Mouse (Mus musculus) natural killer cell, adult 2 months (primary cell): ENCODE data around the gene Rnf182.
A peak's percentile ranks its signal among the peaks of the same experiment; 100 is the strongest.

Experiments
- DNase-seq, 2 experiments: peaks; one replicate each; pipeline ENCODE4 v3.0.0; 2022; ENCODE audit warnings: low spot score in 2 of 2

The Rnf182 gene

DNA sequence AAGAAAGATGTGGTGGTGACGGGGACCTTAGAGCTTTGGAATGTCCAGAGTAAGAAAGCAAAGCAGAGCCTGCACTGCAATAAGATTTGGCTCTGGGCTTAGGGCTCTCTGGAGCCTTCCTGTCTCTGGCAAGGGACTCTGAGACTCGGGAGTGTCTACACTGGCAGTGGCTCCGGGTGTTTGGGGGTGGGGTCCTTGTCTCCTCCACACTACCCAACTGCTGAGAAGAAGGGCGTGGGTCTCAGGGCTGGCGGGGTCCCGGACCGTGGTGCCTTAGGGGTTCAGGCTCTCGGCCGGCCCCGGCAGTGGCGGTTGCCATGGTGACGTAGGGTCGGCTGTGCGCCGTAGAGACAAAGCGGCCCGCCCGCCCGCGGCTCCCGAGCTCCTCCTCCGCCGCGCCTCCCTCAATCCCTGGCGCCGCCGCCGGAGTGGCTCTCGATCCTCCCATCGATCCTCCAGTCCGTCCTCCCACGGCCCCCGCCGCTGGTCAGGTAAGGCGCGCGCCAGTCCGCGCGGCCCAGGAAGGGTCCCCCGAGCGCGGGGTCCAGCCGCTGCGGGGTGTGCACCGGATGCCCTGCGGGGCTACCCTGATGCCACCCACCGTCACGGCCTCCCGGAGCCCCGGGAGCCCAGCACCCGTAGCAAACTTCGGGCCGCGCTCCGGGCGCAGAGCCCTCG lies at the start of gene Rnf182:
Gene Rnf182, plus strand, starts transcription at position 134 of the 678 bp plus-strand sequence.
- peak; percentile 3 to 16 for DNase-seq

DNA sequence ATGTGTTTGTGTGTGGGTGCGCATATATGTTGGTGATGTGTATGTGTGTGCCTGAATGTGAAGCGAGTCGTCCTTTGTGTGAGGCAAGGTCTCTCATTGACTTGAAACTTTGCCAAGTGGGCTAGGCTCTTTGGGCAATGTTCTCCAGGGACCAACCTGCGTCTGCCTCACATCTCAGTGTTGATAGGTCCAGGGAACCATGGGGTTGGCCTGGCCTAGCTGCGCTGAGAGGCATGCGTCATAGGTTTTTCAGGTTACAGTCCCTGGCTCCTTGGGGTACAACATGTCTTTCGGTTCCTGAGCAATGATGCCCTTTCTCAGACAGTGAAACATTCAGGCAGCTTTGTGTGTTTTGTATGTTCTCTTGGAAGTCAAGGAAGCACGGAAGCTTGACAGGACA lies 49.3 kb upstream of the Rnf182 start:
- DNase-seq: no peak

DNA sequence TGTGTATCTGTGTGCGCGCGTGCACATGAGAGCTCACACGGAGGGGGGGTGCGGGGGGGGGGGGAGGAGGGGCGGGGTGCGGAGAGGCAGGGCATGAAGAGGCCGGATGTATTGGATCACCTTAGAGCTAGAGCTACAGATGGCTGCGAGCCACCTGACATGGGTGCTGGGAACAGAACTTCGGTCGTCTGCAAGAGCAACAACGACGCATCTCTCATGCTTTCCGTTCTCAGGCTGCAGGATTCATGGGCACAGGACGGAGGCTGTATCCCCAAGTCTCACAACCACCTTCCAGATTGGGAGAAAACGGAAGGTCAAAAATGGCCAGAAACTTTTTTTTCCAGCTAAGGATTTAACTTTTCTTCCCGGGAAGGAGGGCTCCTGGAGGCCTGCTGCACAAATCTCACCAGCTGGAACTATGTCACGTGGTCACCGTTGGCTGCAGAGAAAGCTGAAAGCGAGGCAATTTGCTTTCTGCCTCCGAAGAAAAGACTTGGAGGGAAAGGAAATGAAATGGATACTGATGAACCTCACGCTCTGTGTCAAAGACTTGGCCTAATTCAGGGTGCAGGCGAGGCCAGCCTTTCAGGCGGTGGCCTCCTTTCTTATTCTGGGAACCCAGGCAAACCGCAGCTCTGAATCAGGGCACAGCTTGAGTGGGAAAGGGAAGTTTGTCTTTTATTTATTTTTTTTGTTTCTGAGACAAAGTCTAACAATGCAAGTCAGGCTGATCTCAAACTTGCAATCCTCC lies 48.2 kb upstream of the Rnf182 start:
- no peak for DNase-seq

DNA sequence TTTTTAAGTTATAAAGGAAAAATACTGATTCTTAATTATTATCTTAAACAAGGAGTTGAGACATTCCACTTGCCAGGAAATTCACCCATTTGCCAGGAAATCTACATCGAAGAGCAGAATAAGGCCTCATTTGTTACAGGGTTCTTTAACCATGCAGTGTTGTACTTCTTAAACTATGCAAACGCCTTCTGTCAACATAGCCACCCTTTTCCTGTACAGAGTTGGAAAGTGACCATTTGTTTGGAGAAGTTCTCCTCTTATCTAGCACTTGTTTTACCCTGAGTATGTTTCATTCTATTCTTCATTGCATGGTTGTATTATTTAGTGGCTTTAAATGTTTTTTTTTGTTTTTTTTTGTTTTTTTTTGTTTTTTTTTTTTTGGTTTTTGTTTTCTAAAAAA lies 41.5 kb upstream of the Rnf182 start:
- DNase-seq: no peak

DNA sequence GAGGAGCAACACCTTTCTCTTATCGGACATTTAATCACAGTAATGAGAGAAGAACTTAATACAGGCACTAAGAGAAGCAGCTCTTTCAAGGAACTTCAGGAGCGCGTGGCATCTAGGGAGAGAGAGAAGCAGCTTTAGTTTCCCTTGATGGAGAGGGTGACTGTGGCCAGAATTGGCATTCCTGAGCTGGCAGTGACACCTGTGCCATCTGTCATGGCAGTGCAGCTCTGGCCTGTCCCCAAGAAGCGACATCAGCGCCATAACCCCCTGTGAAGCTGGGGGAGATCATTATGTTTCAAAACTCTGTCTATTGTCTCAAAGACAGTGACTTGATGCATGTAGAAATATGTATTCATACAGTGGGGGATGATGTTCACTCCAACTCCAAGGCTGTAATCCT lies 40.1 kb upstream of the Rnf182 start:
- DNase-seq: no peak

DNA sequence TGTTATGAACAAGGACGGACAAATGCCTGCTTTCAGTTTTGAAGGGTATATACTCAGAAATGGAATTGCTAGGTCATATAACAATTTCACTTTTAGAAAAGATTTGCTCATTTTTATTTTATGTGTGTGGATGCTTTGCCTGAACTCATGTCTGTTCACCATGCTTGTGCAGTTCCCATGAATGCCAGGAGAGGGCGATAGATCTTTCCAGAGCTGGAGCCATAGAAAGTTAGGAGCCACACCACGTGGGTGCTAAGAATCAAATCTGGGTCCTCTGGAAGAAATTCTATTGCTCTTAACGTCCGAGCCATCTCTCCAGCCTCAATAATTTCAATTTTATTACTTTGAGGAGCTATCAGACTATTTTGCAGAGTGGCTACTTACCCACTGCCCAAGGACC lies 38.3 kb upstream of the Rnf182 start:
- peak; percentile 17 to 34 for DNase-seq

DNA sequence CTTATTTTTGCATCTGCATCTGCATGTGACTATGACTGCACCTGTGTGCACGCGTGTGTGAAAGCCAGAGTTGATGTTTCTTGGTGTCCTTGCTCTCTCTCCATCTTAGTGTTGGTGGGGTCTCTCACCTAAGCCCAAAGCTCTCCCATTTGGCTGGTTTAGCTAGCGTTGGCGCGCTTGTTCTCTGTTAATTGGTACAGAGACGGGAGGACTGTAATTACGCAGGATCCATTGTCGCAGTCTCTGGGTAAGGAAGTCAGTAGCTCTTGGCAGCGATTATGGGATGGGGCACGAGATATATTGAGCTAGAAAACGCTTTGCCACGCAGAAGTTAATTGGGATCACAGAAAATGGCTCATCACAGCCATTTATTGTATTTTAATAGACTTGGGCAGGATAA lies 37.7 kb upstream of the Rnf182 start:
- no peak for DNase-seq

DNA sequence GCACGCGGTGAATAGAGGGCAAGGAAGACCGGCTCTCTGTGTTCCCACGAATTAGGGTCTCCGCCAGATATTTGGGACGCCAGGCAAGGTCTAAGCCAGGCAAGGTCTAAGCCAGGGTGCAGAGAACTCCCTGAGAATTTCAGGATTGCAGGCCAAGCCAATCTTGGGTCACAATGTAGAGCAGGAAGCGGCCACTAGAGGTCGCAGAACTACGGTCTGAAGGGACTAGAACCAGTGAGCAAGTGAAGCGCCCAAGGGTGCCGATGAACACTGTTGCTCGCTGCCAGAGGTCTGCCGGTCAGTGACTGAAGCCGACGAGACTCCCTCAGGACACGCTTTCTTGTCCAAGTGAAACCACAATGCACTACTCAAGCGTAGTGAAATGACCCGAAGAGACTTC lies 35.8 kb upstream of the Rnf182 start:
- DNase-seq: peak in 1 of 2 experiments; percentile 33

DNA sequence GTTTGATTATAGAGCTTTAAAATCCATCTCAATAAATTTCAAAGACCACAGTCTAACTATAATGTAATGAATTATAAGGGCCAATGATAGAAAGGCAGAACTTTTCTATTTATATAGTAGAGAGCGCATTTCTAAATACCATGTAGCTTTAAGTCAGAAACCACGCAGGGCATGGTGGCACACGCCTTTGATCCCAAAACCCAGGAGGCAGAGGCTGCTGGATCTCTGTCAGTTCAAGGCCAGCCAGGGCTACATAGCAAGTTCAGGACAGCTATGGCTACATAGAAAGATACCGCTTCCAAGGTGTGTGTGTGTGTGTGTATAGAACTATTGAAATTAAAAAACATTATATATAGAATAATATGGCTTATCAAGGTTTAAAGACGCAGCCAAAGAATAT lies 34.8 kb upstream of the Rnf182 start:
- DNase-seq: no peak

DNA sequence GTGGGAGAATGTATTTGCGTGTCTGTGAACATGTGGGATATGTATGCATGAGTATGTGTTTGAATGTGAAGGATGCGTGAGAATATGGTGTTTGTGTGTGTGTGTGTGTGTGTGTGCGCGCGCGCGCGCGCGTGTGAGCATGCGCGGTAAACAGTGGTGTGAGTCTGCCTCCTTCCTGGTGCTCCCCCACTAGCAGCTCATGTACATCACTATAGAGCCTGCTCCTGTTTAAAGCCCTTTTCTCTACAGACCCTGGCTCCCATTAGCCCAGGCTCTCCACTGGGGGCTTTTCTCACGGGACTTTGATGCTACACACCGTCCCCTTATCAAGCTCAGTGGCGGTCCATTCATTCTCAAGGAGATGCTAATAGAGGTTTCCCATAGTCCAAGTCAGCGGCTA lies 32.5 kb upstream of the Rnf182 start:
- no peak for DNase-seq

DNA sequence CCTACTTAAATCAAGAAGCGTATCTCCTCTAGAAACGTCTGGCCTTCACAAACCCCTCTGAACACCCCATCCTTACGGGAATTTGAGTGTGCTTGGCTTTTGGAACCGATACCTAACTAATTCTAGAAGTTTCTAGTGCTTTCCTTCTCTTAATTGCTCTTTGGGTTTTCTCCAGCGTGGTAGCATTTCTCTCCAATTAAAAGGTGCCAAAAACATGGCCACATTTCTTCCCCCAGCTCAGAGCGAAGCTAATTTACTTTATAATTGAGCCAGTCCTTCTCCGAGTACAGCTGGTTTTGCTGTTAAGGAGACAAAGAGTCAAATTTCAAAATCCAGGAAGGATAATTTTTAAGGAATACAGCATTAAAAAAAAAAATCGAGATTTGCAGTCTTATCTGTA lies 32.0 kb upstream of the Rnf182 start:
- no peak for DNase-seq

DNA sequence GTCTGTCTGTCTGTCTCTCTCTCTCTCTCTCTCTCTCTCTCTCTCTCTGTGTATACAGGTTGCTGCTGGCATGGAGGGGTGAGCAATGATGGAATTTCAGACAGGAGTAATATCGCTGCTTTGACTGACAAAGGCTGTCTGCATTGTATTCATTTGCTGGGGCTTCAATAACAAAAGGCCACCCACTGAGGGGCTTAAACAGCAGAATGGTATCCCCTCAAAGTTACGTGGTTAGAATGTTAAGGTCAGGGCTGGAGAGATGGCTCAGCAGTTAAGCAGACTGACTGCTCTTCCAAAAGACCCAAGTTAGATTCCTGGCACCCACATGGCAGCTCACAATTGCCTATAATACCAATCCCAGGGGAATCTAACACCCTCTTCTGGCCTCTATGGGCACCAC lies 30.2 kb upstream of the Rnf182 start:
- DNase-seq: no peak

DNA sequence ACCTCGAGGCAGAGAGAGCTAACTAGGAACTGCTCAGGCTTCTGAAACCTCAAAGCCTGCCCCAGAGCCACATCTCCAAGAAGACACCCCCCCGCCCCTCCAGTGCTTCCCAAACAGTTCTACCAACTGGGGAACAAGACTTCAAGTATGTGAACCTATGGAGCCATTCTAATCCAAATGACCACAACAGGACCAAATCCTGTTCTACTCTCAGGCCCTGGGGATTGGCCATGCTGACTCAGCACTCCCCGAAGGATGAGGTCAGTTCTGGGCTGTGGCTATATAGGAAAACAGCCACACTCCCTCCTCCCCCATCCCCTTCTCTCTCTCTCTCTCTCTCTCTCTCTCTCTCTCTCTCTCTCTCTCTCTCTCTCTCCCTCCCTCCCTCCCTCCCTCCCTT lies 28.5 kb upstream of the Rnf182 start:
- DNase-seq: no peak

DNA sequence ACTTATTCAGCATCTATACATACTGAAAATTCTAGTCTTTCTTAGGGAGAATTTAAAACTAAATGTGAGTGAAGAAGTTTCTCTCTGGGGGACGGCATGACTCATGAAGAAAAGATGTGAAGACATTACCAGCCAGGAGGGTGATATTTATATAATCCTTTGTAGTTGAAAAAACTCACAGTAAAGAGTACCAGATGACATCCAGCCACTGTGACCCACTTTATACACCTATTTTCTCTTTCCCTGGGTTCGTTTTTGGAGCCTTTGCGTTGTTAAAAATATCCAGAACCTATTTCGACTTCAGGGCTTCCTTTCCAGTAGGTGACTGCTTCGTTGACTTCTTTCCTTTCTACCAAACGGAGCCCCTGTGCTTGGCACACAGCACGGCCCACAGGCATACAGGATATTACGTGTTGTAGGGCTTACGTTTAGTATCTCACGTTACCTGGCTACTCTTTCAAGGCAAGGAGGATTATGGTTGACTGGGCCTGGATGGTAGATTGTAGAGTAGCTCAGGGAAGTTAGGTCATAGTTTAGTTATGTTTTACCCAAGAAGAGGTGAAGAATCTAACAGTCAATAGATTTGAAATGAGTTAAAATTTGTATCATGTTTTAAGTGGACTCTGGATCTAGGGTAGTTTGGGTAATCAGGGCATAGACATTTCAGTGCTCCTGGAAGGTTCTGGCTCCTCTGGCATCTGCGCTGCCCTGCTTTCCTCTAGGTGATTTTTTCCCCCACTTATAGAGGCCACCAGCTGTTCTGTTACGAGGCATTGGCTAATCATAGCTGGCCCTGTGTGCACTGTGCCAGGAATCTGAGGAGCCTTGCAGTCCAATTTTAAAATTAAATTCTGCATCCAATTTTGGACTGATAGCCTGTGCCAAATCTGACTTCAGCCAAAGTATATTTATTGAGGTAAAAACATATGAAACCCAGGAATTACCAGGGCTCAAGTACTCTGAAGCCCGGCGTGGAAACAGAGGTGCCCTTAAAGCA lies 27.4 kb upstream of the Rnf182 start:
- no peak for DNase-seq

DNA sequence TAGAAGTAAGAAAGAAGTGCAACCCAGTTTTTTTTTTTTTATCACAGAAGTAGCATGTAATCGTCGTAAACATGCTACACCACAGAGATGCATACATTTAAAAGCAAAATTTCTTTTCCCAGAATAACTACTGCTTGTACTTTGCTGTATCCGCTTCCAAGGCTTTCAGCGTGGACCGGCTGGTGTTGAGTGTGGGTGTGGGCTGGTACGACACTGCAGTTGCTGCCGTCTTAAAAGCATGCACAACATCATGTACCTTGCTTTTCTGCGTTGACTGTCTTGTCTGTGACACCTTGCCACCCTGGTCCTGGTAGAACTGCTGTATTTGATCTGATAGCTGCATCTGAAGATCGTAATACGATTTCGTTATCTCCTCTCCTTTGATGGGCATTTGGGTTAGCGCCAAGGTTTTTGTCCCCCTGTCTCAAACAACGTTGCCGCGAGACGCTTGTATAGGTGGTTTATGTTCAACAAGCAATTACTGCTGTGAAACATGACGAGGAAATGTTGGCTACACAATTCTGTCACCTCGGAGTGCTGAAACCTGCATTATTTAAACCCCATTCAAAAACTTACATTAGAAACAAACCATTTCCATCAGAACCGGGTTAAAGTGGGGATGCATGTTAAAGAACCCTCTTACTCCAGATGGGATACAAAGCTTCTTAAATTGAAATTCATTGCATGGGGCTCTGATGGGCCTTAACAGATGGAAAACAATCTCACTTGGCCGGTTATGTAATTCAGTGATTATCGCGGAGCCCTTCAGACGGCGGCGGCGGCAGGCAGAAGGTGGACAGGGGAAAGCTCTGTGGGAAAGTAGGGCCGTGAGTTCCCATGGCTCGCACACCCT lies 23.5 kb upstream of the Rnf182 start:
- no peak for DNase-seq

DNA sequence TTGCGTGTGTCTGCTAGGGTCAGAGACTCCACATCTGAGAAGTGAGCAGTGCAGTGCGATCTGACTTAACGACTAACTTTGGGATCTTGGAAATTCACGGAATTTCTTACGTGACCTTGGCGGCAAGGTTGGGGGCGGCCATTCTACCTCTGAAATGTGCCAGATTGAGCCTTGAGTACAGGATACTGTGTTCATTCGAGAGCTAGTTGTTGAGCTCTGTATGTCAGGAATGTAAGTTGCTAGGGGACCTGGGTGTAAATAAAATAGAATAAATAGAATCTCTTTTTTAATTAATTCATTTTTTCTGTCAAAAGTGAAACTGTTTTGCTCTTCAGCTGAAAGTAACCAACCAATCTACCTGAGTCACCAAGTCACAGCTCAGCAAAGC lies 22.8 kb upstream of the Rnf182 start:
- no peak for DNase-seq

DNA sequence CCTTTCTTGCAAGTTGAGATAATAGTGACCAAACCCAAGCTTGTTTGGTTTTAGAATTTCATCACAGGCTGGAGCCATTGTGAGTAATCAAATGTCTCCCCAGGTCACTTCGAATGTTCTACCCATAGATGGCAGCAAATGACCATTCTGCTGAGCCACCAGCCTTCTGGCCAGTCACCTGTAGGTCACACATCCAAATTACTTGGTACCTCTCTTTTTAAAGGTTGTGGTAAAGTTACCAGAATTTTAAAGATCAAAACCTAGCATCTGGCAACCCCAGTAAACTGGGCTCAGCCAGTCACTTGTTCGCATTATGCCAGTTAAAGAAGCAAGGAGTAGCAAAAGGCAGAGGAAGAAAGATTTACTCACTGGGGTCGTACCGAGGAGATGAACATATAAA lies 19.6 kb upstream of the Rnf182 start:
- peak; percentile 30 to 56 for DNase-seq

DNA sequence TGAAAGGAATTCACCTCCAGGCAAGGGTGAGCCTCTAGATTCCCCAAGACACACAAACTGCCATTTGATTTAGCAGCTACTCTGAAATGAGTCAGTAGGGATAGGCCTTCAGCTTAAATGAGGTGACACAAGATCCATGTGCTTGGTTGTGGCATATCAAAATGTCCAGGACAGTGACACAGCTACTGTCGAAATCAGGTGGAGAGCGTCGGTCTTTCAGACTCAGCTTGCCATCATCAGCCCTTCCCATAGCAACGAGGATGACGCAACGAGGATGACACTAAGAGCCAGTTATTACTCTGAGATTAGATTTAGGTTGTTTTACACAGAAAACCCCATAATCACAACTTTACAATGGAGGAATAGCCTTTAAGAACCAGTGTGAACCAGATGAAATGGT lies 14.5 kb upstream of the Rnf182 start:
- DNase-seq: no peak

DNA sequence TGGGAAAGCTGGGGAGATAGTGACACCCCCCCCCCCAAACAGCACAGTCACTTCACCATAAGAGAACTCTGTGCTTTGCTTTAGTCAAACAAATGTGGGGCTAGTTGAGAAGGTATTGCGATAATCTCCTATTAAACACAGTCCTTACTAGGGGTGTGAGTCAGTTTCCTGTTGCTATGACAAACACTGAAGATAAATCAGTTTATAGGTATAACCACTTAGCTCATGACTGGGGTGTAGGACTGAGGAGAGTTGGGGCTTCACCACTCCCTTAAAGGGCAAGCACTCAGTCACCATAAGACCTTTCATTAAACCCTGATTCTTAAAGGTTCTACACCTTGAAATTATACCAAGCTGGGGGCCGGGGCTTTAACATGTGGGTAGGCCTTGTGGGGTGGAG lies 13.1 kb upstream of the Rnf182 start:
- DNase-seq: no peak

DNA sequence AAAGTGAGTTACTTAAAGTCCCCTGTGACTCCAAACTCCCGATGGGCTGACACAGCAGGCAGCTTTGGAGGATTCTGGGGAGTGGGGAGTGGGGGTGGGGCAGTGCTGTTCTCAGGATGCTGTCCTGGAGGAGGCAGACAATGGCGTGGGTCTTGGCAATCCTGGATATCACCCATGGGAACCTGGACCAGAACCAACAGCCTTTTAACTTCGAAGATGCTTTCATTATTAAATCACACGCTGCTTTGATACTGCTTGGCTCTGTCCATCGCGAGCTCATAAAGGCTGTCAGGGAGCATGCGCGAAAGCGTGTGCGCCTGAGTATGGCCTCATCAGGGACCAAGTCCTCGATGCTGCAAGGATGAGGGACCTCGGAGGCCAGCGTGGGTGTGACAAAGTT lies 12.5 kb upstream of the Rnf182 start:
- no peak for DNase-seq

DNA sequence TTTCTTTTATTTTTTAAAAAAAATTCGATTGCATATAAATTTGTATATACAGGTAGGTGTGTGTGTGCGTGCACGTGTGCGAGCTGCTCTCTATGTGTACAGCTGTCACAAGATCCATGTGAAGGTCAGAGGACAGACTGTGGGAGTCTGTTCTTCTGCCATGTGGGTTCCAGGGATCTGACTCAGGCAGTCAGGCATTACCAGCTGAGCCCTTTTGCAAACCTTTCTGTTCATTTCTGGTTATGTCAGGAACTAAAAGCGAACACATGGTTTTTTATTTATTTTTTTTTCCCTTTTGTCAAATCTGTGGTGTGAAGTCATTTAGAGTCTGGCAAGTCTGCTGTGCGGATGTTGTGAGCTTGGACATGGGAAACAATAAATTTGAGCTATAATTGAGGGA lies 6.7 kb upstream of the Rnf182 start:
- no peak for DNase-seq

DNA sequence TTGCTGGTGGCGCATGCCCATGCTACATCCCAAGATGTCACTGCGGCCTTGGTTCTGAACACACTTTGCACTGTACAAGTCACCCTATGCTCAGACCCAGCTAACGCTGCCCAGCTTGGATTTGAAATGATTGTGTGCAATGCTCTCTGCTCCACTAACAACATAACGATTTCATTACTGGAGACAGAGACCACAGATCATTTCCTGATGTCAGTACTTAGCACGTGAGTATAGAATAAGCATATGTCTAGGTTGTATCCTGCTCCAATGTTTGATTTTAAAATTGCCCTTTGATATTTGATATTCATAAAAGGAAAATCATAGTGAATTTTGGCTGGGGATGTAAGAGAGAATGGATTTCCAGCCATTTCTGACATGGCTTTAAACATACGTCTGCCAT lies 3.5 kb upstream of the Rnf182 start:
- DNase-seq: no peak
